14 mouse cellular contexts compared by ENCODE assay signal in the genomic region with DNA sequence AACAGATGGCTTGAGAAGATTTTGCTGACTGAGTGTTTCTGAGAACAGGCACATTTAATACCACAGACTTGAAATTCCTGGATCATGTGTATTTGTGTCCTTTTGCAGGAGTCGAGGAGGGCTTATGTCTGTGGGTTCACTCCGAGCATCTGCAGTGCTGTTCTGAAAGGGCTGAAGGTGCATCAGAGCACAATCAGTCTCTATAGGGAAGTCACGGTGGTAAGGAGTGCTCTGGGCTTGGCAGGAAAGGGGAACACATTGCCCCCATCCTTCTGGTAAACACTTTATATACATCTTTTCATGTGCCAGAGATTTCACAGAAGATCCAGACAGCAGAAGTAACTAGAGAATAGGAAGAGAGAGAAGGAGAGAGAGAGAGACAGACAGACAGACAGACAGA.
DNase-seq lines count a peak whose midpoint lies in the region; ATAC-seq and TF ChIP-seq lines count a peak whose summit lies in the region.
"Had no signal": no experiment of that assay in that cellular context is flagged by ENCODE, and none has a peak within 500 bp of the region (broad histone marks: within the 10 kb centered on the region; RNA-seq: fewer than 3 reads in every experiment).

No protein-coding gene starts in this region.

- H3K4me2 ChIP-seq in embryonic facial prominence, embryonic 11.5 days (ENCODE audit: low read depth, low read length) = no peak overlapping the region
- H3K4me2 ChIP-seq in forebrain, embryonic 16.5 days (ENCODE audit: low read length) = no peak overlapping the region
- H3K4me2 ChIP-seq in neural tube, embryonic 13.5 days = no peak overlapping the region
- H3K4me2 ChIP-seq in kidney, embryonic 14.5 days (replicated peaks; ENCODE audit: low read depth, low read length) = no peak overlapping the region
- H3K4me2 ChIP-seq: limb, embryonic 12.5 days; liver, embryonic 15.5 days had no signal

- H3K27me3 ChIP-seq in embryonic facial prominence, embryonic 11.5 days (ENCODE audit: control insufficient read depth, insufficient read depth, low read length) = no peaks in the 10 kb centered on the region
- no peaks in the 10 kb centered on the region for H3K27me3 ChIP-seq in forebrain, embryonic 16.5 days (replicated peaks; ENCODE audit: control insufficient read depth, insufficient read depth, low read length)
- H3K27me3 ChIP-seq in neural tube, embryonic 13.5 days = no peaks in the 10 kb centered on the region
- no peaks in the 10 kb centered on the region for H3K27me3 ChIP-seq in kidney, embryonic 14.5 days (ENCODE audit: control insufficient read depth, insufficient read depth, low read length)
- no peaks in the 10 kb centered on the region for H3K27me3 ChIP-seq in thymus, adult 2 months (ENCODE audit: control insufficient read depth, insufficient read depth, low read length)
- H3K27me3 ChIP-seq: limb, embryonic 12.5 days; liver, embryonic 15.5 days had no signal

- no peak for TF ChIP-seq CTCF in thymus, adult 2 months (IDR thresholded peaks at IDR 0.05; ENCODE audit: borderline replicate concordance, control insufficient read depth, extremely low read depth, insufficient read depth, low read length, poor library complexity)

- no peak for DNase-seq in frontal cortex, adult 2 months (ENCODE audit: extremely low spot score in 1 of 2, low spot score in 1 of 2)
- DNase-seq in embryonic facial prominence, embryonic 11.5 days (ENCODE audit: low spot score) = no peak
- no peak for DNase-seq in left cerebral cortex, adult 9 months (ENCODE audit: low spot score in 2 of 2)
- DNase-seq in thymus, adult 2 months = no peak
- DNase-seq: adrenal gland, adult 2 months; kidney, postnatal 10 days; lung, postnatal 14 days; right cerebral cortex, postnatal 14 days had no signal

- H3K27ac ChIP-seq in embryonic facial prominence, embryonic 11.5 days (replicated peaks; ENCODE audit: low read depth, low read length) = peak overlapping the region; percentile 30; the same call in 1 of the 2 replicates
- H3K27ac ChIP-seq in forebrain, embryonic 16.5 days (ENCODE audit: low read length) = peak overlapping the region; percentile 28; the same call in 1 of the 2 replicates
- peak overlapping the region; percentile 67 for H3K27ac ChIP-seq in neural tube, embryonic 13.5 days (replicated peaks)
- no peak overlapping the region for H3K27ac ChIP-seq in kidney, embryonic 14.5 days (ENCODE audit: low read depth, low read length)
- H3K27ac ChIP-seq in thymus, adult 2 months (ENCODE audit: control insufficient read depth, insufficient read depth, low read length) = no peak overlapping the region
- H3K27ac ChIP-seq: limb, embryonic 12.5 days; liver, embryonic 15.5 days had no signal

- TF ChIP-seq POLR2A in thymus, adult 2 months (IDR thresholded peaks at IDR 0.05; ENCODE audit: control insufficient read depth, extremely low read depth, insufficient read depth, low read length, poor library complexity) = no peak

- ATAC-seq in frontal cortex, adult (ENCODE audit: low TSS enrichment) = peak; percentile 64
- ATAC-seq in embryonic facial prominence, embryonic 11.5 days (replicated peaks; ENCODE audit: insufficient number of reproducible peaks, low FRiP score, low TSS enrichment, low read depth) = no peak
- ATAC-seq in forebrain, embryonic 16.5 days = peak; percentile 49
- ATAC-seq in neural tube, embryonic 13.5 days (ENCODE audit: low read depth) = 0 out of 2 replicates have a peak, but pooled peaks have one; percentile 50
- ATAC-seq in kidney, embryonic 14.5 days (ENCODE audit: low FRiP score, low TSS enrichment) = no peak

- no peaks in the 10 kb centered on the region for H3K9me3 ChIP-seq in embryonic facial prominence, embryonic 11.5 days (replicated peaks; ENCODE audit: control insufficient read depth, low read length)
- H3K9me3 ChIP-seq in forebrain, embryonic 16.5 days (ENCODE audit: control insufficient read depth, low read length) = no peaks in the 10 kb centered on the region
- H3K9me3 ChIP-seq in neural tube, embryonic 13.5 days = no peaks in the 10 kb centered on the region
- no peaks in the 10 kb centered on the region for H3K9me3 ChIP-seq in kidney, embryonic 14.5 days (ENCODE audit: control insufficient read depth, low read length)
- H3K9me3 ChIP-seq: limb, embryonic 12.5 days; liver, embryonic 15.5 days had no signal

- no peak overlapping the region for H3K4me3 ChIP-seq in embryonic facial prominence, embryonic 11.5 days (ENCODE audit: low read depth, low read length)
- H3K4me3 ChIP-seq in forebrain, embryonic 16.5 days (replicated peaks; ENCODE audit: low read length) = no peak overlapping the region
- H3K4me3 ChIP-seq in neural tube, embryonic 13.5 days = no peak overlapping the region
- H3K4me3 ChIP-seq in kidney, embryonic 14.5 days (ENCODE audit: low read length) = no peak overlapping the region
- no peak overlapping the region for H3K4me3 ChIP-seq in thymus, adult 2 months (ENCODE audit: control insufficient read depth, insufficient read depth, low read length)
- H3K4me3 ChIP-seq: limb, embryonic 12.5 days; liver, embryonic 15.5 days had no signal

- H3K9ac ChIP-seq in embryonic facial prominence, embryonic 11.5 days (replicated peaks; ENCODE audit: low read length) = no peak overlapping the region
- H3K9ac ChIP-seq in forebrain, embryonic 16.5 days (replicated peaks; ENCODE audit: low read depth, low read length) = no peak overlapping the region
- no peak overlapping the region for H3K9ac ChIP-seq in neural tube, embryonic 13.5 days
- no peak overlapping the region for H3K9ac ChIP-seq in kidney, embryonic 14.5 days (ENCODE audit: low read depth, low read length)
- H3K9ac ChIP-seq: limb, embryonic 12.5 days; liver, embryonic 15.5 days had no signal

- H3K4me1 ChIP-seq in embryonic facial prominence, embryonic 11.5 days (ENCODE audit: control insufficient read depth, insufficient read depth, low read length) = peaks cover 5% of the 10 kb centered on the region
- H3K4me1 ChIP-seq in forebrain, embryonic 16.5 days (replicated peaks; ENCODE audit: control insufficient read depth, insufficient read depth, low read length) = peaks cover 18% of the 10 kb centered on the region
- H3K4me1 ChIP-seq in neural tube, embryonic 13.5 days (replicated peaks) = peaks cover 37% of the 10 kb centered on the region
- H3K4me1 ChIP-seq in kidney, embryonic 14.5 days (ENCODE audit: control insufficient read depth, insufficient read depth, low read length) = peaks cover 8% of the 10 kb centered on the region; the same call in 1 of the 2 replicates
- no peaks in the 10 kb centered on the region for H3K4me1 ChIP-seq in thymus, adult 2 months (replicated peaks; ENCODE audit: control insufficient read depth, insufficient read depth, low read length)
- H3K4me1 ChIP-seq: liver, embryonic 15.5 days had no signal

- no peaks in the 10 kb centered on the region for H3K36me3 ChIP-seq in embryonic facial prominence, embryonic 11.5 days (replicated peaks; ENCODE audit: control insufficient read depth, insufficient read depth, low read depth, low read length)
- no peaks in the 10 kb centered on the region for H3K36me3 ChIP-seq in forebrain, embryonic 16.5 days (ENCODE audit: control insufficient read depth, insufficient read depth)
- no peaks in the 10 kb centered on the region for H3K36me3 ChIP-seq in neural tube, embryonic 13.5 days
- no peaks in the 10 kb centered on the region for H3K36me3 ChIP-seq in kidney, embryonic 14.5 days (ENCODE audit: control insufficient read depth, insufficient read depth, low read length)
- no peaks in the 10 kb centered on the region for H3K36me3 ChIP-seq in thymus, adult 2 months (ENCODE audit: control insufficient read depth, insufficient read depth, low read length)
- H3K36me3 ChIP-seq: limb, embryonic 12.5 days; liver, embryonic 15.5 days had no signal

- 39% methylated on average over 3 of the region's 3 CpGs for WGBS in embryonic facial prominence, embryonic 11.5 days
- 40% methylated on average over 3 of the region's 3 CpGs for WGBS in forebrain, embryonic 16.5 days
- 38% methylated on average over 3 of the region's 3 CpGs for WGBS in neural tube, embryonic 13.5 days
- 83% methylated on average over 3 of the region's 3 CpGs for WGBS in kidney, embryonic 14.5 days
- 26% methylated on average over 3 of the region's 3 CpGs for WGBS in thymus, adult 2 months

Comparison
In these comparisons a context has a peak if more than half of its experiments do, and no peak if none do; other contexts are left out.
1. ATAC-seq: peak in frontal cortex, adult (single experiment), forebrain, embryonic 16.5 days (single experiment) and neural tube, embryonic 13.5 days (single experiment); none in embryonic facial prominence, embryonic 11.5 days (single experiment) and kidney, embryonic 14.5 days (single experiment).
2. H3K27ac ChIP-seq: peak in embryonic facial prominence, embryonic 11.5 days (single experiment), forebrain, embryonic 16.5 days (single experiment) and neural tube, embryonic 13.5 days (single experiment); none in kidney, embryonic 14.5 days (single experiment) and thymus, adult 2 months (single experiment).